Mouse (Mus musculus): ENCODE measurements at regions not wholly inside any gene's neighbourhood (a gene's known extent, or its start where the extent isn't known, plus 50 kb on each side); places are given as distances from the start of the nearest gene placed in this dataset.

DNA sequence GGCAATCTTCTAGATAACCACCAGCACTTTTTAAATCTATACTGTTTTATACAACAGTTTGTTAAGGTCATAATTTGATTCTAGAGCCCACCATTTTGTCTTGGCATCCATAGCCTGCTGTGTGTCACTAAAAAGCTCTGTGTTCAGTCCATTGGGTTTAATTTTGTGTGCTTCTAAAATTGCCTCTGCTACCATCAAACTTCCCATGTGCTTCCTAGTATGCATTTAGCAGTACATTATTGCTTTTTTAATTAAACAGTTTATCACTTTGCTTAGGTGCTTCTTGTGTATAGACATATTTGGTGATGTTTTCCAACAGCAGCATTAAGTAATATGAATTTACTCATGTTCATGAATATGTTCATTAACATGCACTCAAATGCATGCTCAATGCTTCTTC, 102.4 kb upstream of the Egfr start:
- TF ChIP-seq CTCF (IDR thresholded peaks at IDR 0.05; ENCODE audit: borderline replicate concordance, insufficient read depth, low read depth, low read length) = no peak
- no peak for TF ChIP-seq POLR2A (IDR thresholded peaks at IDR 0.05; ENCODE audit: borderline replicate concordance, insufficient read depth, low read length)
